Mouse (Mus musculus): Measurements from ENCODE around the gene Pan2. TPM values are rescaled to one million over a fixed set of nuclear protein-coding genes. Genes with fewer than 3 reads are reported as not detected.

The Pan2 gene
- total RNA-seq, 2 experiments from 2014 or later, result 7.4 to 8.2 TPM

DNA sequence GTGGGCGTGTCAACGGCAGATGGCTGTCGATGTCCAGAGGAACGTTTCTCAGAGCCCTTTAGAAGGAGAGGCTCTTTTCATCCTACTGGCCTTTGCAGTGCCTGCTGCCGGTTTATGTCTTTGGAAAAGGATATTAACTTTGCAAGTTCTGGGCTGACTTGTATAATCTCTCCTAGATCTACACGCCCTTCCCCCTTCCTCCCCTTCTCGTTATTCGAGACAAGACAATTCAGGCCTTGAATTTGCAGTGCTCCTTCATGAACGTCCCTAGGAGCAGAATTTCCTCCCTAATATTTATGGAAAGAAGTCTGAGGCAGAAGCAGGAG lies 66.0 kb downstream of the Pan2 start:
- DNase-seq, result no peak

DNA sequence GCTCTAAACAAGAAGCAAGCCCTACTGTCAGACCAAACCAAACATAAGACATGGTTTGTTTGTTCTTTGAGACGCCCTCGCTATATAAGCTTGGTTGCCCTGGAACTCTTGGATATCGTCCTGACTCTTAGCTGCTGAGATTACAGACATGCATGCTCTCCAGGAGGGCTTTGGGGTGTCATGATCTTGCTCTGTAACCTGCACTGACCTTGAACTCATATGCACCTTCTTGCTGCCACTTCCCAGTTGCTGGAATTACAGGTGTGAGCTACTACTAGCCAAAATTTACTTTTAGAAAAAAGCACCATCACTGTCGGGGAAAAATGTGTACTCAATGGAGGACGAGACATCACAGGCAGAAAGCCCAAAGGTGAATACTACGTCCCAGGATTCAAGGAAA lies 66.5 kb downstream of the Pan2 start:
- DNase-seq, result no peak
- intact Hi-C loops (cut with DNase I; ENCODE audit: low total_unique reads), result loop anchor here (5.0 kb wide), 1 partner anchor 88 kb away; the partner anchor contains the start of gene Smarcc2

More for the DNA sequence above, 66.0 kb downstream of the Pan2 start:
- intact Hi-C loops (cut with DNase I; ENCODE audit: low total_unique reads), result loop anchor here (5.0 kb wide), 1 partner anchor 88 kb away; the partner anchor contains the start of gene Smarcc2

DNA sequence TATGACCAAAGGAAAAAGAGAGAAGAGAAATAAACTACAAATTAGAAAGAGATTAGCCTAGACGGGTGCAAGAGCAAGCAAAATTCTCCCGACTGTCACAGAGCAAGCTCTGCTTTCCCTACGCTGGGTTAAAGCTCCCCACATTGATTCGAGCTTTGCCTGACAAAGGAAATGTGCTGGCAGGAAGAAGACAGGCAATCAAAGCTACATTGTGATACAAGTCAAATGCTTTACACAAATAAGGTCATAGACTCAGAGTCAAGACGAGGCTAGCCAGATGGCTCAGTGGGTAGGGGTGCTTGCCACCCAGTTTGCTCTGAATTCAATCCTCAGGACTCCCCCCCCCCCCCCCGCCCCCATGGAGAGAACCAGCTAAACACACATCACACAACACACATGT lies 66.9 kb downstream of the Pan2 start:
- intact Hi-C loops (cut with DNase I; ENCODE audit: low total_unique reads), result no loop called here
- no peak for DNase-seq

DNA sequence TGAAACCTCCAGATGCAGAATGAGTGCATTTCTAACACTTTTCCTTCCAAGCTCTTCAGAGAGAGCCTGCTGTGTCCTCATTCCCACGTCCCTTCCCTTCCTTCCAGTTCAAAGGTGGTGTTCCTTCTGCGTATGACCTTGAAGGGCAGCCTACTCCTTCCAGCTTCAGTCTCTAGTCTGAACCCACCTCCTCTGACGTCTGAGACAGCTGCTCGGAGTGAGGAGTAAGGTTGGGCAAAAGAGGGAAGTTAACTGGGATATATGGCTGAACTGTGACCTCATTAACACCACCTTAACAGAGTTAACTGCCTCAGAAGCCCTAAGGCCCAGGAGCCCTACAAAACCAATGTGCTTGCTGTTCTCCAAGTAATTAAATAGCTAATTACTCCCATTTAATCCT lies 67.5 kb downstream of the Pan2 start:
- intact Hi-C loops (cut with DNase I; ENCODE audit: low total_unique reads), result no loop called here
- no peak for DNase-seq

Other genes with a start within 250 kb of the Pan2 start
- gene Ptges3, start 244.4 kb upstream of the Pan2 start, total RNA-seq (2021), result 10 to 100 TPM; 54.4 to 60.8 TPM
- 1,000 to 10,000 TPM; 3,648 to 4,448 TPM for gene Atp5b, start 220.1 kb upstream of the Pan2 start, total RNA-seq (2021)
- 10 to 100 TPM; 15.2 to 15.6 TPM for gene Baz2a, start 211.8 kb upstream of the Pan2 start, total RNA-seq (2021)
- 10 to 100 TPM; 55.2 to 57.9 TPM for gene Rbms2, start 123.0 kb upstream of the Pan2 start, total RNA-seq (2021)
- gene Gls2, start 108.9 kb upstream of the Pan2 start, total RNA-seq (2021), result 1 to 10 TPM in 1 of 2 experiments, under 1 TPM in 1; 0.88 to 1.1 TPM
- gene Spryd4, start 91.5 kb upstream of the Pan2 start, total RNA-seq (2021), result 10 to 100 TPM; 39.3 to 40.6 TPM
- not detected for gene Mip, start 77.5 kb upstream of the Pan2 start, total RNA-seq (2021)
- 1 to 10 TPM; 3.9 to 5.1 TPM for gene Timeless, start 71.3 kb upstream of the Pan2 start, total RNA-seq (2021)
- gene Apon, start 49.2 kb upstream of the Pan2 start, total RNA-seq (2021), result not detected
- not detected for gene Apof, start 34.7 kb upstream of the Pan2 start, total RNA-seq (2021)
- 1 to 10 TPM; 3.6 to 4.5 TPM for gene Stat2, start 32.8 kb upstream of the Pan2 start, total RNA-seq (2021)
- gene Il23a, start 4.6 kb upstream of the Pan2 start, total RNA-seq (2021), result not detected
- gene Cnpy2, start 19.1 kb downstream of the Pan2 start, total RNA-seq (2021), result 10 to 100 TPM; 47.2 to 55.8 TPM
- gene Cs, start 34.4 kb downstream of the Pan2 start, total RNA-seq (2021), result 100 to 1,000 TPM; 571 to 668 TPM
- 100 to 1,000 TPM; 257 to 331 TPM for gene Coq10a, start 65.7 kb downstream of the Pan2 start, total RNA-seq (2021)
- gene Ankrd52, start 73.8 kb downstream of the Pan2 start, total RNA-seq (2021), result 10 to 100 TPM; 53.7 to 54.8 TPM
- gene Slc39a5, start 97.9 kb downstream of the Pan2 start, total RNA-seq (2021), result not detected
- gene Nabp2, start 108.2 kb downstream of the Pan2 start, total RNA-seq (2021), result 10 to 100 TPM; 48.2 to 51.8 TPM
- 10 to 100 TPM; 12.9 to 13.0 TPM for gene Rnf41, start 108.3 kb downstream of the Pan2 start, total RNA-seq (2021)
- gene Smarcc2, start 155.9 kb downstream of the Pan2 start, total RNA-seq (2021), result 10 to 100 TPM; 43.4 to 44.6 TPM
- 100 to 1,000 TPM; 214 to 276 TPM for gene Myl6, start 190.8 kb downstream of the Pan2 start, total RNA-seq (2021)
- 100 to 1,000 TPM in 1 of 2 experiments, 10 to 100 TPM in 1; 54.6 to 180 TPM for gene Myl6b, start 195.3 kb downstream of the Pan2 start, total RNA-seq (2021)
- gene Esyt1, start 222.5 kb downstream of the Pan2 start, total RNA-seq (2021), result 10 to 100 TPM; 21.6 to 24.0 TPM
- gene Zc3h10, start 244.4 kb downstream of the Pan2 start, total RNA-seq (2021), result 1 to 10 TPM; 5.0 to 6.4 TPM
- gene Rpl41, start 246.0 kb downstream of the Pan2 start, total RNA-seq (2021), result 1,000 to 10,000 TPM; 1,413 to 1,625 TPM

All from gastrocnemius, postnatal 14 days (tissue).